Mouse (Mus musculus): ENCODE data around the gene Fyttd1. TPM values are rescaled to one million over a fixed set of nuclear protein-coding genes. Genes with fewer than 3 reads are reported as not detected.

Fyttd1 gene
- 108 and 114 TPM in 2 replicates for polyA plus RNA-seq (2015; fragmentation: Nextera tagmentation; extraction: Ambion mirVana)

DNA sequence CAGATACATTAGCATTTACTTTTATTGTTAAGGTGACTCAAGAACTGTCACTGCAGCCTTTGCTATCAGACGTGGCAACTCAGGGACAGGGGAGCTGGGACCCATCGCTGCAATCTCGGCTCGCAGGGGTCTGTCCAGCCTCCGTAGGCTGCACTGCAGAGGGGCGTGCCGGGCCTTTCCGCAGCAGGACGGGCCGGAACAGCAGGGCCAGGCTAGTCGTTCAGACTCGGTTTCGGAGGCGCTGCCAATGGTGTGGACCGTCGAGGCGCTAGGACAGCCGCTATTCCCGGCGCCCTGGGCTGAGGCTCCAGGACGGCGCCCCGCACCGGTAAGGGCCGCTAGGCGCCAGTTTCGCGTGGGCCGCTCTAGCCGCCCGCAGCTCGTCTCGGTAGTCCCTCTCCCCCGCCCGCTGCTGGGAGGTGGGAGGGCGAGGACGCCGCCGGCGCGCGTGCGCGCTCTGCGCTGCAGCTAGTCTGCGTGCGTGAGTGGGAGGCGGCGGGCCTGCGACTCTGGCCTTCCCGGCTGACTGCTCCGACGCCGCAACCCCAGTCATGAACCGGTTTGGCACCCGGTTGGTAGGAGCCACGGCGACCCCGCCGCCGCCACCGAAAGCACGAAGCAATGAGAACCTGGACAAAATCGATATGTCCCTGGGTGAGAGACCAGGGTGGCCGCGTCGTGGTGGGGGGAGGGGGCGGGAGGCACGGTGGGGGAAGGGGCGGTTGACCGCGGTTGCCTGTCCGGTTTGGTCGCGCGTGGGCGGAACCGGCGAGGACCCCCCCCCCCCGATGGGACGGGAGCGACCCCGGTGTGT is at the start of gene Fyttd1, which contains the start of gene Rubcn:
TSS of gene Fyttd1 (plus strand) at position 158 of the 814 bp plus-strand sequence.
TSS of gene Rubcn (minus strand) at position 424 of the 814 bp plus-strand sequence.
- peak; percentile 96 for ATAC-seq (ENCODE audit: insufficient number of reproducible peaks, insufficient read depth, low FRiP score, low TSS enrichment, low read depth)
- H3K27ac ChIP-seq, result peak within 1 kb of the TSS; percentile 87
- H3K27me3 ChIP-seq, result no peaks in the 10 kb centered on the region
- peak within 1 kb of the TSS; percentile 93 for H3K9ac ChIP-seq
- WGBS, result under 1% methylated on average over 71 of the region's 83 CpGs
- H3K36me3 ChIP-seq, result 0 out of 2 replicates have a peak, but pooled peaks cover 6% of the 10 kb centered on the region
- H3K9me3 ChIP-seq, result no peaks in the 10 kb centered on the region
- peak within 1 kb of the TSS; percentile 81 for H3K4me3 ChIP-seq
- H3K4me1 ChIP-seq, result peaks cover 14% of the 10 kb centered on the region
- peak within 1 kb of the TSS; percentile 78 for H3K4me2 ChIP-seq

DNA sequence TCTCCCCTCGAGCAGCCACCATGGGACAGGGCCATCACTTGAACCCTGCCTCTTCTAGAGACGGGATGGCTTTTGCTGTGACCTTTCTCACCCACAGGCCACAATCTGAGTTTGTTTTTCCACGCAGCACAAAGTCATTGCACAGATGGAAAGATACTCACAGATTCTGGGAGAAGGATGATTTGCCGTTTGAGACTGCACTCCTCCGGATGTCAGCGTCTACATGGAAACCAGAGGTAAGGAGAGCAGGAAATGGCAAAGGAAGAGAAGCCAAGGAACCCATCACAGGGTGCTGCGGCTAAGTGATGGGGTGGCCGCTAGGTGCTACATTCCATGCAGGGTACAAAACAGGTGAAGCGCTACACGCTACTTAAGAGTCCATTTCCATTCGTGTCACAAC is 48.2 kb upstream of the Fyttd1 start:
- no peaks in the 10 kb centered on the region for H3K27me3 ChIP-seq
- 88% methylated on average over 11 of the region's 11 CpGs for WGBS
- H3K9me3 ChIP-seq, result no peaks in the 10 kb centered on the region
- peaks cover 60% of the 10 kb centered on the region for H3K36me3 ChIP-seq
- H3K4me2 ChIP-seq, result no peak overlapping the region
- no peak overlapping the region for H3K9ac ChIP-seq
- no peaks in the 10 kb centered on the region for H3K4me1 ChIP-seq
- no peak overlapping the region for H3K27ac ChIP-seq
- no peak for ATAC-seq (ENCODE audit: insufficient number of reproducible peaks, insufficient read depth, low FRiP score, low TSS enrichment, low read depth)
- no peak overlapping the region for H3K4me3 ChIP-seq

DNA sequence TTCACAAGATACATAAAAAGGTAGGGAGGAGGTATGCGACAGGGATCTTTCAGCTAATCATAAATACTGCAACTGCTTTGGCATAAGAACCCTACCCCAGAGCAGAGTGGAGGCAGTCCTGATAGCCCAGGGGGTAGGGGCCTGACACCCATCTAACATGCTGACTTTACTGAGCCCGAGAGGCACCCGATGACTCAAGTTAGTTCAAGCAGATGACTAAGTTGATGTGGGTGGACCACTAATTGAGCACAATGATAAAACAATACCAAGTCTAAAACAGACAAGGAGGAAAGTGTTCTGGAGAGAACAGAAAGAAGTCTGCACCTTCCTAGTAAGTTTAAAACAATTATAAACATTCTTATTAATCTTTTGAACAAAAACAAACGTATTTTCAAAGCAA is 45.8 kb upstream of the Fyttd1 start:
- no peaks in the 10 kb centered on the region for H3K9me3 ChIP-seq
- H3K9ac ChIP-seq, result no peak overlapping the region
- H3K36me3 ChIP-seq, result peaks cover 54% of the 10 kb centered on the region
- no peaks in the 10 kb centered on the region for H3K4me1 ChIP-seq
- WGBS, result 91% methylated on average over 4 of the region's 4 CpGs
- H3K4me3 ChIP-seq, result no peak overlapping the region
- no peaks in the 10 kb centered on the region for H3K27me3 ChIP-seq
- no peak overlapping the region for H3K27ac ChIP-seq
- no peak for ATAC-seq (ENCODE audit: insufficient number of reproducible peaks, insufficient read depth, low FRiP score, low TSS enrichment, low read depth)
- H3K4me2 ChIP-seq, result no peak overlapping the region

DNA sequence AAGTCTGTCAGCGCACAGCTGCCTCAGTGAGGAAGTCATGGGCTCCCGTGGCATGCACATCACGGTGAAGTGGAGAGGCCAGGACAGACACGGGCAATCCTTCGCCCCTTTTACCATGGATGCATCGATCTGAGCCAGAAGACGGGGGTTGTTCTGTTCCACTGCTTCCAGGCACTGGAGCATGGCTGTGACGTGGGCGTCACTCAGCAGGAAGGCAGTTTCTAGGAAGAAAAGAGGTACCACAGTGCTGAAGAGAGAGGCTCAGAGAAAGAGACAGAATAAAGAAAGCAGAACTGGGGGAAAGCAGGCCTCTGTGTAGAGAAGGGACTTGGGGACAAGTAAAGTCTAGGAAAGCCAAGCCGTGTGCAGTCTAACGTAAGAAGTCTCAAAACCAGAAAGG is 30.2 kb upstream of the Fyttd1 start:
- no peak for ATAC-seq (ENCODE audit: insufficient number of reproducible peaks, insufficient read depth, low FRiP score, low TSS enrichment, low read depth)
- Histone ChIP-seq H3K4me3 (no peak overlapping the region), H3K9me3 (no peaks in the 10 kb centered on the region), H3K27ac (no peak overlapping the region), H3K4me1 (no peaks in the 10 kb centered on the region), H3K27me3 (no peaks in the 10 kb centered on the region), H3K36me3 (peaks cover 76% of the 10 kb centered on the region), H3K9ac (no peak overlapping the region), H3K4me2 (no peak overlapping the region)
- 90% methylated on average over 11 of the region's 11 CpGs for WGBS

DNA sequence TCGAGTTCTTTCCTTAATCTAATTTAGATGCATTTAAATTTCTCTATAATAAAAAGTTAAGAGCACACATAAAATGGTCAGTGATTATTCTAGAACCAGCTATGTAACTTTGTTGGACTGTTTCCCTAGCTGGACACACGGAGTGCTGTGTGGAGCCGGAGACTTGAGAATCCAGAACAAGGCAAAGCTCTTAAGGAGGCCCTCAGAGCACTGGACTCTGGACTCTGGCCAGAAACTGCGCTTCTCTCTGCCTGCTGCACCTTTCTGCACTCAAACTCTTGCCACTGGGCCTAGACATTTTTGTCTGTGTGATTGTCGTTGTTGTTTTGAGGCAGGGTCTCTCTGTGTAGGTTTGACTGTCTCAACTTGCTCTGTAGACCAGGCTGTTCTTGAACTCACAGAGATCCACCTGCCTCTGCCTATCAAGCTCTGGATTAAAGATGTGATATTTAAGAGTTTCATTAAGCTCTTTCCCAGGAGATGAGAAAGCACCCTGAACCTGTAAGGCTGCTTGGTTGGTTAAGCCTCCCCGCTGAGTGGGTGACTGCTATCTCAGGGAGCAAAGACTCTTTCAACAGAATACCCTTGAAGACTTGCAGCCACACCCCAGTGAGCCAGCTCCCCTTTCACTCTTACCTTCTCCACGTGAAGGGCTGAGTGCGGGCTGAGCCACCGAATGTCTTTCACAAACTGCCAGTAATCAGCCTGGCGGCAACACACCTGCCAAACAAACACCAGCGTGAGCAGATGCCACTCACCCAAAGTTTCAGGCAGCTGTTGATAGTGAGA is 28.1 kb upstream of the Fyttd1 start:
- Histone ChIP-seq H3K4me2 (no peak overlapping the region), H3K27ac (no peak overlapping the region), H3K9ac (no peak overlapping the region), H3K4me3 (no peak overlapping the region), H3K27me3 (no peaks in the 10 kb centered on the region), H3K36me3 (peaks cover 68% of the 10 kb centered on the region), H3K9me3 (no peaks in the 10 kb centered on the region), H3K4me1 (peaks cover 2% of the 10 kb centered on the region; the same call in 1 of the 2 replicates)
- no peak for ATAC-seq (ENCODE audit: insufficient number of reproducible peaks, insufficient read depth, low FRiP score, low TSS enrichment, low read depth)
- 93% methylated on average over 11 of the region's 11 CpGs for WGBS

DNA sequence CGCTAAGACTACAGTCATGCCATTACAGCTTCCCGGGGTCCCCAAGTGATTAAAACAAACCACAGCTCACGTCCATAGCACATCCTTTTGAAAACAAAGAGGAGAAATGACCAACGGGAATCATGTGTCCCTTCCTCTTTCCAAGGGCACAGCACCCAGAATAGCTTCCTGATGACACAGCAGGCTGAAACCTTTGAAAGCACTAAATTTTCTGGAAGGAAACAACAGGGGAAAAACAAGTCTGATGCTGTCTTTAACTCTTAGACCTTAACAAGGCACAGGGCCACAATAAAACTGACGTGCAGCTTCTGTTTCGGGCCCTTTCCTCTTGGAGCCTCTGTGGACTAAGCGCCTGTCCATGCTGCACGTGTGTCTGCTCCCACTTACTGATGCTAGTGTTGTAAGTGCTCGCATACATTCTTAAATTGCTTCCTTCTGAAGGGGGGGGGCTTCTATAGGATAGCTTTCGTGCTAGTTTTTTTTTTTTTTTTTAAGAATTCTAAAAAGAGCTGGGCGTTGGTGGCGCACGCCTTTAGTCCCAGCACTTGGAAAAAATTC is 23.7 kb upstream of the Fyttd1 start:
- H3K27ac ChIP-seq, result no peak overlapping the region
- no peak overlapping the region for H3K4me2 ChIP-seq

DNA sequence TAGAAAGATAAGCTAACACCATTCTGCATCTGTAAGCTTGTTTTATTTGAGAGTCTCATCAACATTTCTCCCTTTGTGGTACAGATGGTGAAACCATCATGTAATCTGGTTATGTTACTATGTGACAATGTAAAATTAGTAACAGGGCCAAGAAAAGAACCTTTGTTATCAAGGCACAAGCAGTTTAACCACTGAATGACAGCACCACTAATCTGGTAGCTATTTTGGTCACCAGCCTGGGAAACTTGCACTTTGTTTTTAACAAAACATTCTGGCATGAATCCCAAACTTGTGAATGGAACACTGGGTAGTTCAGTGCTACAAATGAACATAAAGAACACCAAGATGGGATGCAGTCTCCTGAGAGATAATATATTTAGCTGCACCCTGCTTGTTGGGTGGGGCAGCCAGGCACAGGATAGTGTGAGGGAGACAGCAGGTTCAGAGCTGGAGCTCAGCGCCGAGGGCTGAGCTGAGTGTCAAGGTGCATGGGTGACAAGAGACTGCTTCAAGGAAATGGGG is 23.2 kb upstream of the Fyttd1 start:
- H3K9ac ChIP-seq, result no peak overlapping the region
- H3K36me3 ChIP-seq, result peaks cover 31% of the 10 kb centered on the region
- 80% methylated on average over 2 of the region's 2 CpGs for WGBS
- no peak overlapping the region for H3K4me2 ChIP-seq
- H3K9me3 ChIP-seq, result no peaks in the 10 kb centered on the region
- H3K4me1 ChIP-seq, result peaks cover 5% of the 10 kb centered on the region; the same call in 1 of the 2 replicates
- no peaks in the 10 kb centered on the region for H3K27me3 ChIP-seq
- peak overlapping the region; percentile 44 for H3K27ac ChIP-seq
- no peak overlapping the region for H3K4me3 ChIP-seq
- ATAC-seq (ENCODE audit: insufficient number of reproducible peaks, insufficient read depth, low FRiP score, low TSS enrichment, low read depth), result no peak

More for the DNA sequence above, 23.7 kb upstream of the Fyttd1 start:
- WGBS, result 66% methylated on average over 13 of the region's 13 CpGs
- ATAC-seq (ENCODE audit: insufficient number of reproducible peaks, insufficient read depth, low FRiP score, low TSS enrichment, low read depth), result no peak
- Histone ChIP-seq H3K4me3 (no peak overlapping the region), H3K9ac (no peak overlapping the region), H3K9me3 (no peaks in the 10 kb centered on the region), H3K27me3 (no peaks in the 10 kb centered on the region), H3K4me1 (peaks cover 5% of the 10 kb centered on the region; the same call in 1 of the 2 replicates), H3K36me3 (peaks cover 36% of the 10 kb centered on the region)

DNA sequence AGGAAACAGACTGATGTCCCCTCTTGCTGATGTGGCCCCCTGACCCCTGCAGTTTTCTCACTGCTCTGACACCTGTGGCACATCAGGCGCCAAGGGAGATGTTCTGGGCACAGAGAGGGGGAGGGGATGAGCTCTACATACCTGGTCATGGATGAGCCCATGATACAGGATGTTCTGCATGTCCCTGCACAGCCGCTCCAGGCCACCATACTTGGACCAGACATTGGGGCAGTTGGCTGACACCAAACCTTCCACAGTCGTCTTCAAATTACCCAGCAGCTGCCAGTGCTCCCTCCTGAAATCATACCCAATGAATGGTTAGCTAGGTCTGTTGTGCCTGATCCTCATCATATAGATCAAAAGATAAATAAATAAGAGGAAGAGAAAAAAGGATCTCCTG is 20.5 kb upstream of the Fyttd1 start:
- H3K36me3 ChIP-seq, result peaks cover 30% of the 10 kb centered on the region
- H3K9me3 ChIP-seq, result no peaks in the 10 kb centered on the region
- H3K4me3 ChIP-seq, result no peak overlapping the region
- H3K4me1 ChIP-seq, result peaks cover 5% of the 10 kb centered on the region; the same call in 1 of the 2 replicates
- H3K4me2 ChIP-seq, result no peak overlapping the region
- H3K9ac ChIP-seq, result no peak overlapping the region
- 87% methylated on average over 3 of the region's 3 CpGs for WGBS
- ATAC-seq (ENCODE audit: insufficient number of reproducible peaks, insufficient read depth, low FRiP score, low TSS enrichment, low read depth), result no peak
- no peaks in the 10 kb centered on the region for H3K27me3 ChIP-seq
- H3K27ac ChIP-seq, result no peak overlapping the region

DNA sequence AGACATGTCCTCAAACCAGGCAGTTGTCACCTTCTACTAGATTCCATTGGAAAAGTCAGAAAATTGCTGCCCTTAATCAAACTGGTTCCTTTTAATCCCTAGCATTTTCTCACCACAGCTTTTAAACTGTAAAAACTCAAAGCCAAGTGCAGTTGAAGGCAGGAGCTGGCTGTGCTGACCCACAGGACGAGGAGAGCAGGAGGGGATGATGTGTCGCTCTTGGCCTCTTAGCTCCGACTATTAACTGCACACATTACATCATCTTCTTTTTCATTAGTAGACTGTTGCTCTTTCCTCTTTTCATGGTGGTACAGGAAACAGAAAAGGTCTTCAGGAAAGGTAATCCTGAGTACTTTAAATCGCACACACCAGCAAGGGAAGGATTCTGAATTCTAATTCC is 18.9 kb upstream of the Fyttd1 start:
- no peak for ATAC-seq (ENCODE audit: insufficient number of reproducible peaks, insufficient read depth, low FRiP score, low TSS enrichment, low read depth)
- 79% methylated on average over 4 of the region's 4 CpGs for WGBS
- H3K4me2 ChIP-seq, result no peak overlapping the region
- no peaks in the 10 kb centered on the region for H3K9me3 ChIP-seq
- no peaks in the 10 kb centered on the region for H3K27me3 ChIP-seq
- H3K36me3 ChIP-seq, result peaks cover 24% of the 10 kb centered on the region; the same call in 1 of the 2 replicates
- H3K4me3 ChIP-seq, result no peak overlapping the region
- peak overlapping the region; percentile 28; the same call in 1 of the 2 replicates for H3K27ac ChIP-seq
- H3K4me1 ChIP-seq, result peaks cover 5% of the 10 kb centered on the region; the same call in 1 of the 2 replicates
- no peak overlapping the region for H3K9ac ChIP-seq

DNA sequence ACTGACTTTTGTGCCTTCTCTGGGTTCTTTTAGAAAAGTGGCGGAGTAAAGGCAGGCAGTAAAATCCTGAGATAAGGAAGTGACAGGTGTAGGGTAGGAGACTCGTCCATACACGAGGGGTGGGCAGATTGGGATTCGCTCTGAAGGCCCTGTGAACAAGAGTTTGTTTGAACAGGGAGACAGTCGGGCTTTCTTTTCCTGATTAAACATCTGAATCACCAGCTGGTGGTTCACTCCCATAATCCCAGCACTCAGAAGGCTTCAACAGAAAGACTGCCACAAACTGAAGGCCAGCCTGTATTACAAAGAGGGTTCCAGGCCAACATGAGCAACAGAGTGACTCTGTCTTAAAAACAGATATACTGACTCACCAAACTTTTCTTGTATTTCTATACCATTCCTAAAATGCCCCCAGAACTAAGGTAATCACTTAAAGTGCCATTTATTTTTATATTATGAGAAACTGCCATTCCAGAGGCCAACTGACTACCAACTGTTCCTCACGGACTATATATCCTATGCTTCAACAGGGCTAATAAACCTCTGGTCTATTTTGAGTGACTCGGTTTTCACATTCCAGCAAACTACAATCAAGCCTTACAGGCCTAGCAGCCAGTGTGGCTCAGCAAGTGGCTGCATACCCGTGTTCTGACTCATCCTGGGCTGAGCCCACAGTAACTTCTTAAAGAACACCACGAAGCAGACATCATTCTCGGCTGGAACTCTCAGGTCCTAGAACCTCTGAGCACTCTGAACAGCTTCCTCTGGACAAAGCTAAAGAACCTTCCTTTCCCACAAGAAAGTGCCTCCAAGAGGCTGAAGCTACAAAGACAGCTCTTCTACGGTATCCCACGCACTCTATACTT is 18.3 kb upstream of the Fyttd1 start:
- no peak overlapping the region for H3K9ac ChIP-seq
- no peak overlapping the region for H3K4me3 ChIP-seq
- H3K27ac ChIP-seq, result peak overlapping the region; percentile 28
- no peaks in the 10 kb centered on the region for H3K27me3 ChIP-seq
- ATAC-seq (ENCODE audit: insufficient number of reproducible peaks, insufficient read depth, low FRiP score, low TSS enrichment, low read depth), result no peak
- H3K4me1 ChIP-seq, result peaks cover 5% of the 10 kb centered on the region; the same call in 1 of the 2 replicates
- H3K4me2 ChIP-seq, result no peak overlapping the region
- WGBS, result 68% methylated on average over 12 of the region's 12 CpGs
- no peaks in the 10 kb centered on the region for H3K9me3 ChIP-seq
- peaks cover 20% of the 10 kb centered on the region; the same call in 1 of the 2 replicates for H3K36me3 ChIP-seq
